Mouse (Mus musculus) liver (tissue): ENCODE data around the gene Bphl.

Experiments used
- DNase-seq: peaks from one replicate; pipeline ENCODE4 v3.0.0-alpha.2; 2020; ENCODE audit warnings: mixed read lengths

Gene Bphl

GRCm38 (mm10) chr13:34089358-34089757 lies 52.0 kb downstream of the Bphl start:
- no peak for DNase-seq

GRCm38 (mm10) chr13:34095542-34096435 lies 58.4 kb downstream of the Bphl start:
- DNase-seq, result no peak

- no peak for DNase-seq
Observed at GRCm38 (mm10) chr13:34096455-34096854, 59.1 kb downstream of the Bphl start.

GRCm38 (mm10) chr13:34097086-34097485 lies 59.7 kb downstream of the Bphl start:
- no peak for DNase-seq

- DNase-seq, result peak; percentile 68
Observed at GRCm38 (mm10) chr13:34100733-34101132, 63.3 kb downstream of the Bphl start.

- no peak for DNase-seq
Observed at GRCm38 (mm10) chr13:34101247-34101646, 63.9 kb downstream of the Bphl start.

- DNase-seq, result peak; percentile 37
Observed at GRCm38 (mm10) chr13:34101908-34102307, 64.5 kb downstream of the Bphl start.

- no peak for DNase-seq
Observed at GRCm38 (mm10) chr13:34105364-34105763, 68.0 kb downstream of the Bphl start.

- DNase-seq, result no peak
Observed at GRCm38 (mm10) chr13:34106256-34106655, 68.9 kb downstream of the Bphl start.

- DNase-seq, result no peak
Observed at GRCm38 (mm10) chr13:34106999-34107398, 69.6 kb downstream of the Bphl start.

- DNase-seq, result no peak
Observed at GRCm38 (mm10) chr13:34109035-34109676, 71.8 kb downstream of the Bphl start.

GRCm38 (mm10) chr13:34109677-34110058 lies 72.3 kb downstream of the Bphl start:
- DNase-seq, result no peak

GRCm38 (mm10) chr13:34111019-34111418 lies 73.6 kb downstream of the Bphl start:
- no peak for DNase-seq

- DNase-seq, result no peak
Observed at GRCm38 (mm10) chr13:34111878-34112277, 74.5 kb downstream of the Bphl start.

GRCm38 (mm10) chr13:34112369-34113081 lies 75.1 kb downstream of the Bphl start:
- no peak for DNase-seq

GRCm38 (mm10) chr13:34113086-34113485 lies 75.7 kb downstream of the Bphl start:
- no peak for DNase-seq

- DNase-seq, result no peak
Observed at GRCm38 (mm10) chr13:34114654-34115053, 77.3 kb downstream of the Bphl start.

GRCm38 (mm10) chr13:34116508-34116907 lies 79.1 kb downstream of the Bphl start:
- DNase-seq, result peak; percentile 22

- DNase-seq, result peak; percentile 60
Observed at GRCm38 (mm10) chr13:34118816-34119215, 81.4 kb downstream of the Bphl start.

- no peak for DNase-seq
Observed at GRCm38 (mm10) chr13:34119406-34119805, 82.0 kb downstream of the Bphl start.

- DNase-seq, result no peak
Observed at GRCm38 (mm10) chr13:34120536-34120935, 83.1 kb downstream of the Bphl start.
